Mouse (Mus musculus): ENCODE measurements around the gene Slc25a13.

Gene Slc25a13

DNA sequence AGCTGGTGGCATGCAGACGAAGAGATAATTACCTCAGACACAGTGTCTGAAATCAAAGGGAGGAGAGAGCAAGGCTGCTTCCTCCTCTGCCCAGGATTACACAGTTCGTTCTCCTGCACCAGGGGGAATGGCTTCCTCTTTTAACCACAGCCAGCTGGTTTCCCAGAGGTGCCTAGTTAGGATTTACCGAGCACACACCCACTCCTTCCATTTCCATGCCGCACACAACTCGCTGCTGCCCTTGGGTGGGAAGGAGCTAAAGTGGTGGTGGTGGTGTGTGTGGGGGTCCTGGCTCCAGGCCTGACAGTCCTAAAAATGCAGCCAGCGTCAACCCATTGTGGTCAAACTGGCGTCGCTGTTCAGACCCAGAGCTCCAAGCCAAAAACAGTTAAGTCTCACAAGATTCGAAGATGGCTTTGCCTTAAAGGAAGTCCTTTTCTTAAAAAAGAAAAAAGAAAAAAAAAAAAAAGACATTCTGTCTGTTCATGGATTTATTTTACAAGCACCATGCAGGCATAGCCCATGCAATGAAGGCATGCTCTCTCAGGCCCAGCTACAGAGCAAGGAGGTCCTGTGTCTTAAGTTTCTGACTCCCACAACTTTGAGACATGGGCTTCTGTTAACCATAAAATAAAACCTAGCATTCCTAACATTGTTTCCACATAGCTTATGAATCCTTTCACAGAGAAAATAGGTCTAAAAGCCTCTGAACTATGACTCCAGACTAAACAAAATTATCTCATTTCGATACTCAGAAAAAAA is 104.0 kb downstream of the Slc25a13 start:
- no peak for DNase-seq (ENCODE audit: low spot score)

DNA sequence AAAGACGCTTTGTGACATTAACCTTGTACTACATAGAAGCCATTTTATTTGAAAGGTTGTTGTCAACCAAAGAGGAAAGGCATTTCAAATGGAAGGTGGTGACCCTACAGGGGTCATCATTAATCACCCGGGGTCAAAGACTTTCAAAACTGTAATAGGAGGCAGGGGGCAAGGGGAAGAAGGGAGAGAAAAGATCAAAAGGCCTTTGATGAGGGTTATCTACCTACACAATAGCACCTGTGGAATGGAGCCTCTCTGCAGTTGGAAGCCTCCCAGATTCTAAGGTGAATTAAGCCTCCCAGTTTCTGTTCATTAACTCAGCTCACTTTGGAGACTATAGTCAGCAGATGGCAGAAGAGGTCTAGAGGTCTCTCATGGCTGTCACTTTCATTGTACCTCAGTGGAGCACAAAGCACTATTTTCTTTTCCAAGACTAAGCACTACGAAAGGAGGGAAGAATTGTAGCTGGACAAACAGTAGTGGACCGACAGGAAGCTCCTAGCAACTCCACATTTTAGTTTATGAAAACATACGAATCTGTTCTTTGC is 109.5 kb downstream of the Slc25a13 start:
- no peak for DNase-seq (ENCODE audit: low spot score)

DNA sequence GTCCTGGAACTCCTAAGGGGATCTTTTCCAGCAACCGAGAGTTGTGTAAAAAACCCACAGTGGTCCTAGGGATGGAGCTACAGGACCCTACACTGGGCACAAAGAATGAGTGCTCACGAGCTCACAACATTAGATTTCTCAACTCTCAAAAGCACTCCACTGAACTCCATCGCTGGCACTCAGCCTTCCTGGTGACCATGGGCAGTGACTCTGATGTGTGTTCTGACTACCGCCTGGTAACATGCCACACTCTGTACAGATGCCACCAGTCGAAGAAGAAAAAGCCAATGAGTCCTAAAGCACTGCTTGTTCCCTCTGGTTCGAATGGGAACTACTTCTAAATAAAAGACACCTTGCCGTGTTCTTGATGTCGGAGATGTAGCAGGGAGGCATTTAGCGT is 111.4 kb downstream of the Slc25a13 start:
- DNase-seq (ENCODE audit: low spot score) = no peak

DNA sequence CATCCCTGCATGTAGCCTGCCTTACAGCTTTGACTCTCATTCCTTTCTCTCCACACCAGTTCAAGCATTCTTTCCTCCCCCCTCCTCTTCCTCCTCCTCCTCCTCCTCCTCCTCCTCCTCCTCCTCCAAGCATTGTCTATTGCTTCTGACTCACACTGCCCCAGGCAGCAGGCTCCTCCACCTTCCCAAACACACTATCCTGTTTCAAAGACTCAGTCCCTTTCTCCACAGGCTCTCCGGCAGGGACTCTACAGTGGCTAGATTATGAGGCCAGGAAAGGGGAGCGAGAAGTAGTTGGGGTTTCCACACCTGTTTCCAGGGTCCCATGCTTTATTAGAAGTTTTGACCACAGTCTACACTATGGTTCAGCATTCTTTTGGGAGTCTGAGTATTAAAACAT is 113.5 kb downstream of the Slc25a13 start:
- DNase-seq (ENCODE audit: low spot score) = no peak

DNA sequence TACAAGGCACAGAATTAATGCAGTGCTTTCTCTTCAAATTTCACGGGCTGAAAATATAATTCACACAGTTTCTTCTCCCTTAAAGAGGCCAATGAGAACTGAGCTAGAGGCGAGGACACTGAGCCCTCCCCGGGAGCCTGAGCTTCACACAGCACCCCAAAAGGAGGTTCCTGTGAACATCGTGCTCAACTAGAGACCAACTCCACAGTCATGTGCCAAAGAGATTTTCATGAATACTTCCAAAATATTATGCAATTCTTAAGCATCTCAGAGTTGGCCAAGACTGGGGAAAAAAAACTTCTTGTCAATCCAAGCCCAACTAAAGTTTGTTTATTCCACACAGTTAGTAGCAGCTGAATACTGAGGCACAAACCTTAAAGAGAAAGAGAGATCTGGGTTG is 115.4 kb downstream of the Slc25a13 start:
- DNase-seq (ENCODE audit: low spot score) = no peak

DNA sequence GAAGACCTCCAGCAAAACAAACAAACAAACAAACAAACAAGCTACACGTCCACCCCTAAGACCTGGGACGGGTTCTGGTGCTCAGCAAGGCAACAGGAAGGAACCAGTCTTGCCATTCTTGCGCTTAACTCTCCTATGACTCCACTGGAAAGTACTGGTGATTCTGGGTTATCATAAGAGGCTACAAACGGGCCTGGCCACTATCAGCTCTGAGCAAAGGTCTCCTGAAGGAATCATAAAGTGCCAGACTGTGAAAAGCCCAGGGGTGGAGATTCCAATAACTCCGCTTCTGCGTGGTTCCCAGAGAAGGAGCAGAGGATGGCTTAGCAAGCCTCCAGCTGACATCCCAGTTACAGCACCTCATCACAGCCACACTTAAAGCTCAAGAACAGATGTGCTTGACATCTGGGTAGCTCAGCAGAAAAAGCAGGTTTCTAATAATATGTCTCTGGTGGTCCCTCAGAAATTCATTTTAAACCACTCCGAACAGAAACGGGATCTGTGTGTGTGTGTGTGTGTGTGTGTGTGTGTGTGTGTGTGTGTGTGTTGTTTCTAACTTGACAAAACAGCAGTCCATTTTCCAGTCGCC is 116.0 kb downstream of the Slc25a13 start:
- no peak for DNase-seq (ENCODE audit: low spot score)

DNA sequence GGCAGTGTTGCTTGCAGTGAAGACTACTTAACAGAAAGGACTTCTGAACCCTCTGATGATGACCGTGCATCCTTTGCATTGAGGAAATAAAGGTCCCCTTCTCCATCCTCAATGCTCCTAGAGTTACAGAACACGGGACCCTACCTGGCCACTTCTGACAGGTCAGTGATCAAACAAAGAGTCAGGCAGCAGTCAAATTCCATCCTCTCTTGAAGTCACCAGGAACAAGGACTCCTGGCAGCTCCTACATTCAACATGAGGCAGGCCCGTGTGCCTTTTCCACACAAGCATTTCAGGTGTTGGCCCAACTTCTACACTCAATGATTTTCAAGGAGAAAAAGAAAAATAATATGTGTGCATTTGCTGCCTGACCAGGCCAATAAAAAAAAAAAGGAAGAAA is 123.0 kb downstream of the Slc25a13 start:
- DNase-seq (ENCODE audit: low spot score) = no peak

DNA sequence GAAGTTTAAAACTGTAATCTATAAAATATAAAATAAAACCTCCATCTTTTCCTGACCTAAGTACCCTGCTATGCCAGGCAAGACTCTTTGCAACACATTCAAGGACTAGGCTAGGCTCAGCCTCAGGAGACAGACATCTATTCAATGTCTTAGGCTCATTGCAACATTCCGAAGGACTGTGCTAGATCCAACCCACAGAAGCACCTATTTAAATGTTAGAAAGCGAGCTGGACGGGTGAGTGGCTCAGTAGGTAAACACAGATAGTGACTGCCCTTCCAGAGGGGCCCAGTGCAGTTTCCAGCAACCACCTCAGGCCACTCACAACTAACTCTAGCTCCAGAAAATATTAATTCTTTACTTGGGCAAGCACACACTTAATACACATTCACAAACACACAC is 123.5 kb downstream of the Slc25a13 start:
- DNase-seq (ENCODE audit: low spot score) = no peak

DNA sequence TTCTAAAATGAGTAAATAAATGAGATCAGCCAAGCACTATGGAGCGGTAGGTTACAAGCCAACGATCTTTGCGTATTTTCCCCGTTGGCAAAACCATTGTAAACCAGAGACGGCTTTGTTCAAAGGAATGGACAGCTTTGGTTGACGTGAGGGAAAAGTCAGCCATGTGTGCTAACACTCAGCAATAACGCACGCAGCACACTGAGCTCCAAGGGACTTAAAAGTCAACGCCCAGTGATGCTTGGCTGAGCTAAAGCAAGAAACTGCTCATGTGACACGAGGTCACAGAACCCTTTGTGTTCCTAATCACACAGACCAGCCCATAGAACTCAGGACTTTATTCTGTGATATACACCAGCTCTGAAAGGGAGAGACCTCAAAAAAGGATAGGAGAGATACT is 124.5 kb downstream of the Slc25a13 start:
- DNase-seq (ENCODE audit: low spot score) = no peak

DNA sequence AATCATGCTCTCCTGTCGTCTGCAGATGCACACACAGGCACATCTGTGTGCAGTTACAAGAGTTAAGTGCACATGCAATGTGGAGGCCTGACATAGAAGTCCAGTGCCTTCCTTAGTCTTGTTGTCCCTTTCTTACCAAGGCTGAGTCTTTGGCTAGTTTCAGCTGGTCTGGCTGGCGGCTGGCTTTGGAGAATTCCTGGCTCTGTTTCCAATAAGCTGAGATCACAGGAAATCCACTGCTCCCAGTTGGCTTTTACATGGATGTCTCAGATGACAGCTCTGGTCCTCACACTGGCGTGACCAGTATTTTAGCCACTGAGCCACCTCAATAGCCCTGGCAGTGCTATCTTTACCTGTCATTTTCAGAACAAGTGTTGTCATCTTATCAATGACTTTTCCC is 126.0 kb downstream of the Slc25a13 start:
- no peak for DNase-seq (ENCODE audit: low spot score)

DNA sequence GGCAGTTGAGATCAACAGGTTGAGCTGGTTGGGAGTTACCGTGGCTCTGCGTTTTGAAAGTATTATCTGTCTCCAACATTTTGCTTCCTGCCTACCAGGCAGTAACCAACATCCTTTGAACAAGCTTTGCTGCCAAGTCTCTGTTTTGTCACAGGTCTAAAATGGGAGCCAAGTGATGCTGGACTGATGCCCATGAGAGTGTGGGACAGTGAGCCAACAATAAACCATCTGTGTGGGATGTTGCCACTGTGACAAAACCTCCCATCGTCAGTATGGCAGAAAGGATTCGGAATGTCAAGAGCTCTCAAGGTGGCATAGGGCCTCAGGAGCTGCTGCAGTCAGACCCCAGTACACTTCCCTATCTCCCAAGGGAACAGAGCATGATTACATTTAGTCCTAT is 128.8 kb downstream of the Slc25a13 start:
- no peak for DNase-seq (ENCODE audit: low spot score)

DNA sequence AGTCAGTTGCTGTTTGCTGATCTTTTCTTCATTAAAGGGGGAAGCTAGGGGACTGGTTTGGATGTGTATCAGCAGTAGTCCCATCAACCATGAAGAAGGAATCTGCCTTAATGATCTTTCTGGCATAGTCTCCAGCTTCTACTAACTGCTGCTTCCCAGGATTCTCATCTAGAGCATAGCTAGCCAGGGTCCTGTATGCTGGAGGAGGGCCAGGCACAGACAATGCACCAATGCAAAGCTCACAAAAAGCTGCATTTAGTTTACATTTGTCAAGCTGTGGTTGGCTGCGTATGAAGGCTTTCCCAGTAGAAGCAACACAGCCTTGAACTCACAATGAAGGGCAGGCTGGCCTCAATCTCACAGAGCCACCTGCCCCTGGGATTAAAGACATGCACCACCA is 136.5 kb downstream of the Slc25a13 start:
- no peak for DNase-seq (ENCODE audit: low spot score)

DNA sequence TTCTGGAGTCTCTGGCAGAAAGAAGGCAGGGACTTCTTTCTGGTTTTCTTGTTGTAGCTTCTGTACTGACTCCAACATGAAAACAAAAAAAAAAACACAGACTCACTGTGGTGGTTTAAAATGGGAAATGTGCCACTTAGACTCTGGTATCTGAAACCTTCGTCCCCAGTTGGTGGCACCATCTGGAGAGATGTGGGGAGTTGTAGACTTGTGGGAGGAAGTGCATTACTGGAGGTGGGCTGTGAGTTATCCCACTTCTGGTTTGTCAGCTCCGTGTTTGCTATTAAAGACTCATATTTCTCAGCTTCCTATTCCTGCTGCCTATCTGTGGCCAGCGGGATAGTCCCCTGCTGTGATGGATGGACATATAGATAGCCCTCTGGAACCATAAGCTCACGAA is 139.7 kb downstream of the Slc25a13 start:
- no peak for DNase-seq (ENCODE audit: low spot score)

DNA sequence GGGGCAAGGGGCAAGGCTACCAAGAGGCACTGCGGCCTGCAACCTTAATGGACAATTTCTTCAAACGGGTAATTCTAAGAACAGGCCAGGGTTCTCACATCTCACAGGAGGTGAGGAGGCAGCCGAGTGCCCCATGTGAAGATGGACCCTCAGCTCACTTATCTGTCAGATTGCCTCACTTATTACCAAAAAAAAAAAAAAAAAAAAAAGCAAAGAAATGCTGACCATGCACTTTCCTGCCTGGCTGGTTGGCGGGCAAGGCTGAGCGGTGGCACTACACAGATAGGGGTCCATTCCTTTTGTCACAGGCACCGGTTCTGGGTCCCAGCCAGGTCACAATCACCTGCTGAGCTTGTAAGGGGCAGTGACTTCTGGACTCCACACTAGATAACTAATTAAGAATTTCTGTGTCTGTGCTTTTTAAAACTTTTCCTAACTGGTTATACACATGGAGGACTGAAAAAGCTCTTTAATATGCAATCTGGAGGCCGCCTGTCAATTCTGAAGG is 141.0 kb downstream of the Slc25a13 start:
- no peak for DNase-seq (ENCODE audit: low spot score)

DNA sequence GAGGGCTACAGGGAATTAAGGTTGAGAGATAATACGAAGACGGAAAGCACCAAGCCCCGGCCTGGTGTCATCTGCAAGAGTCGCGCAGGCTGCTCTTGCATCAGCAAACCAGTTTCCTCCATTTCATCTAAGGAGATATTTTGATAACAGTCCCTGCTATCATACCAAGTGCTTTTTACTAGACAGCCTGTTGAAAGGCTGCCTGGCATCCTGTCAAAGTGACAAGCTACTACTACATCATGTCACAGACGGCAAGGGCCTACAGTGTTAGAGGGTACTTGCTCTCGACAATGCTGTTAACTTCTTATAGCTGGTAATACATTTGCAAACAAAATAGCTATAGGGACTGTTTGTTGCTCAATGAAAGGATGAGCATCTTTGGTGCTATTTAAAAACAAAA is 145.9 kb downstream of the Slc25a13 start:
- DNase-seq (ENCODE audit: low spot score) = no peak

DNA sequence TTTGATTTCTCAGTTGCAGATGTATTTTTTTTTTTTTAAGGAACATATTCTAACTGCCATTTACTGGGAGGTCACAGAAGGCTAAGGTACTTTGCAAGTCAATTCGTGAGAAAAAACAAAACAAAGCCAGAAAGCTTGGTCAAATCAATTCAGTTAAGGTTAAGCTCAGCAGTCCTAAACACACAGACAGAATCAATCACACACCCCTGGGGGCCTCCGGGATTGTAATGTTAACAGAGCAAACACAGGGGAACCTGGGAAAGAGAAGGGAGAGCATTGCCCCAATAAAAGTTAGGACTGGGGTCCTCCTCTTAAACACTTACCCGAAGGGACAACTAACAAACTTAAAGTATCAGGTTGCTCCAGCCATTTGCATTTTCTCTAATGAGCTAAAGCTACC is 147.0 kb downstream of the Slc25a13 start:
- no peak for DNase-seq (ENCODE audit: low spot score)

DNA sequence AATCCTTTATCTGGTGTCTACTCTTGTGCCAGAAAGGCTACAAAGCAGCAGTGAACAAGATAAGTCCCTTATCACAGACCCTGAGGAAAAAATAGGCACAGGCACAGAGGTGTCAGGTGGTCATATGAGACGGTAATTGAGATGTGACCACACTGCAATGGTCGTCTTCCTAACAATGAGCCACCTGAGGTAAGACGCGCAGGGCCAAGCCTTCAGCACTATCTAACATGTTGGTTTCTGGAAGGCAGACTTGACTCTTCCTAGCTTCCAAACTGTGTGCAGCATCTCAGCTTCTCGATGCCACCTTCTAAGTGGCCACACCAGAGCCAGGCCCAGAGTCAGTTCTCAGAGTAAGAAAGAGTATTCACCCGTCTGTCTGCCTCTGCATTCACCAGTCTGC is 149.8 kb downstream of the Slc25a13 start:
- DNase-seq (ENCODE audit: low spot score) = no peak

DNA sequence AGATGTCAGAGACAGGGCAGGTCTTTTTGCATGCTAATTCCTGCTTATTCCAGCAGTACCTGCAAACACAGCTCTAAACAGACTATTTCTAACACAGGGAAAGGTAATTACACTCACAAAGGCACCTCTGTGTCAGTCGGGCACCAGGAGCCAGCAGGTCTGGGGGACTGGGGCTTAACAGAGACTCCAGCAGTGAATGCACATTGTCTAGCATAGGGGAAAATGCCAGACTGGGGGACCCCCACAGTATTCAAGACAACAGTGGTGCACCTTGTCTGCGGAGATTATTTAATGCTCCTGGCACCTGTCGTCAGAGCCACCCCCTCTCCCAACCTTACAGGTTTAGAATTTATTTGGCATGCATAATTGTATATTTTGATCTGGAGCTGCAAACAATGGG is 158.4 kb downstream of the Slc25a13 start:
- DNase-seq (ENCODE audit: low spot score) = no peak

DNA sequence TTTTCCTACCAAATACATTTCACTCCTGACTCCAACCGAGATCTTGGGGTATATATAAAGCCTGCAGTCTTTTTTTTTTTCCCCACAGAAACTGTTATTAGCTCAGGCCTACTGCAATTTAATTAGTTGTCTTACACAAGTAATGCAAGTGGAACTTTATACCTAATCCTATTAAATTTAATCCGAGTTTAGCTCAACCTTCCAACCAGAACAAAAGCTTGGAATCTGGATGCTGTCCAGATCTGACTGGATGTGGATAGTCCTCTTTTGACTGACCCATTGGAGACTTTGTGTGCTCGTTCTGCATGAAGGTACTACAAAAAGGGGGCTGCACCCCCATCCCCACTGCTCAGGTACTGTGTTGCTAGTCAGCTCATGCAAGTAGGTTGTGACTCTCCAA is 163.0 kb downstream of the Slc25a13 start:
- DNase-seq (ENCODE audit: low spot score) = no peak

DNA sequence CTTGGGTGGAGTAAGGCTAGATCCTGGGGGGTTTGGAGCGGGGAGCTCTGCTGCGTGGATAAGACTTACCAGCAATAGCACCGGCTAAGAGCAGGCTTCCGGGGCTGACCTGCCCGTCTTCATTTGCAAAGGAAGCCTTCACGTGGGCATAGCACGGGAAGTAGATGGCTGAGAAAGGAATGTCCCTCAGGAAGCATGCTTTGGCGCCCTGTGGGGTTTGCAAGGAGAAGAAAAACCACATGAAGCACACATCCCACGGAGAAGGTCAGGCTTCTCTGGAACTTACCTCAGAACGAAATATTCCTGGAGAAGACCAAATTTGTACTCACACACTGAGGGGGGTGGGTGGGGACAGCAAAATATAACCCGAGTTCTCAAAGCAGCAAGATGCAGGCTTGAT is 164.3 kb downstream of the Slc25a13 start:
- DNase-seq (ENCODE audit: low spot score) = no peak

DNA sequence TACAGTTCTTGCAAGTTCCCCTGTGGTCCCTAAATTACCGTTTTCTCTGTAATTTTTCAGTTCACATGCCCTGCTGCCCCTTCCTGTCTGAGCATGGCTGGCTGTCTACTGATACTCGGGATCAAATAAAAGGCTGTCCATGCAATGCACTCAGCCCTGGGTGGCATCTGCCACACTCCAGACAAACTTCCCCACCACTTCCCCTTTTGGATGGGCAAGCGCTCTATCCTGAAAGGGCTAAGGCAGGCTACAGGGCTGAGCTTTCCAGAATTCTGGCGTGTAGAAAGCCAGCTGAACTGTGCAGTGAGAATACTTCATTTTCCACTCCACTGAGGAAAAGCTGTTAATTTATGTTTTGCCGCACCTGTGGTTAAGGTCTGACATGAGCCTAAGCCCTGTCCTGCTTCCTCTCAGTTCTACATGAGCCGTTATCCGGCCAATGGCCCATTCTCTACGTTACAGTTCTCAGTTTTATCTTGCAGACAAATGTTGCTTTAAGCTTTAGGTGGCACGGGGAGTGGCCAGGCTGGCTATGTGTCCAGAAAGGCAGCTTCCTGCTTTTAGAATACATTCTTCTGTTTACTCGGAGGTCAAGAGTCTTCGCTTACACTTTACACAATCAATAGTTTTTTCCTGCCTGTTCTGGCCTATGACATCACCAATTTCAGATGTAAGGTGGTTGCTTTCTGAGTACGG is 170.1 kb downstream of the Slc25a13 start:
- no peak for DNase-seq (ENCODE audit: low spot score)

DNA sequence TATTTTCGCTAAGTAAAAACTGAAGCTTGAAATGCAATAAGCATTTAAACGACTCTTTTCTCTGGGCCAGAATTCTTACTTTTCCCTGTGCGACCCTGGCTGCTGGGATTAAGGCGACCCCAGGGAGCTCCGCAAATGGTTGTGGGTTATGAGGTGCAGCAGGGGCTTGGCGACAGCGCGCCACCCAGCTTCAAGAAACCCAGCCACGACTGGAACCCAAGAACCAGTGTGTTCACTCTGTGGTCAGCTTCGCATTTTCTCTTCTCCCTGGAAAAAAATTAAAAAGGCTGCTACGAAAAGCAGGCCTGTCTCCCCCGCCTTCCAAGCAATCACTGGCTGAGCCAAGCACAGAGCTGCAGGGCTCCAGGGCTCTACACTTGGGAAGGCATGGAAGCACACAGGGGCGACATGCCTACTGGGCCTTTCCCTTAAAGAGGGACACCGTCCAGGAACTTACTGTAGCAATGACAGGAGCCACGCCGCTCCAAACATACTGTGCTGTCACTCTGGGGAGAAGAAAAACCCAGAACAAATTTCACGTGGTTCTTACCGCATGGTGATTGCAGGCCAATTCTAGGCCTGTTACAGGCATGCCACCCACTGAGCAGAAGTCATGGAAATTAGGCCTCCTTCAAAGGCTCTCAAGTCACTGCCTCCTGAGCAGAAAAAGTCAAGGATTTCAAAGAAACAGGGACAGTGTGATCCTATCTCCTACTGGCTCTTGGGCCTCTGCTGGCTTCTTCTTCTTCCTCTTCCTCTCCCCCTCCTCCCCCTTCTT is 178.0 kb downstream of the Slc25a13 start:
- no peak for DNase-seq (ENCODE audit: low spot score)

All from c-Kit-positive CD71-positive TER-119-positive erythroid progenitor cells, embryonic 14.5 days (primary cell).